9 mouse cellular contexts compared by ENCODE assay signal in the genomic region with DNA sequence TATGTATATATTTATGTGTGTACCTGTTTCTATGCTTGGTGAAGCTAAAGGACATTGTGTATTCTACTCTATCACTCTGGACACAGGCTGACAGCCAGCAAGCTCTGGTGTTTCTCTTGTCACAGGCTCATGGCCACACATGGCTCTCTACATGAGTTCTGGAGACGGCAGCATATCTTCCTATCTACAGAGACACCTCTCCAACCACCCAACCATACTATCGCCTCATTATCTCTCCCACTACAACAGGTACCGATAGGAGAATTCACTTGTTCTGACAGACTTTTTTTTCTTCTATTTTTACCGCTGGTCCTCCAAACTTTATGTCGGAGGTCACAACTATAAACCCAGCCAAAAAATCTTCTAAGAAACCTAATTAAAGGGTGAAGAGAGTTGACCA. TPM values are rescaled to one million over a fixed set of nuclear protein-coding genes. Genes with fewer than 3 reads are reported as not detected.
DNase-seq lines count a peak whose midpoint lies in the region; ATAC-seq and TF ChIP-seq lines count a peak whose summit lies in the region.
"Had no signal": no experiment of that assay in that cellular context is flagged by ENCODE, and none has a peak within 500 bp of the region (broad histone marks: within the 10 kb centered on the region; RNA-seq: fewer than 3 reads in every experiment).

No protein-coding gene starts in this region.

- peak overlapping the region; percentile 42; the same call in 1 of the 2 replicates for H3K9ac ChIP-seq in kidney, embryonic 16.5 days (replicated peaks; ENCODE audit: low read length)
- peak overlapping the region; percentile 80; the same call in 1 of the 2 replicates for H3K9ac ChIP-seq in embryonic facial prominence, embryonic 13.5 days
- no peak overlapping the region for H3K9ac ChIP-seq in intestine, postnatal 0 days (ENCODE audit: low read depth, low read length)
- no peak overlapping the region for H3K9ac ChIP-seq in neural tube, embryonic 12.5 days

- H3K27ac ChIP-seq in kidney, embryonic 16.5 days (ENCODE audit: low read length), result peak overlapping the region; percentile 51; the same call in 1 of the 2 replicates
- H3K27ac ChIP-seq in embryonic facial prominence, embryonic 13.5 days, result no peak overlapping the region
- H3K27ac ChIP-seq in intestine, postnatal 0 days (ENCODE audit: low read depth, low read length), result no peak overlapping the region
- no peak overlapping the region for H3K27ac ChIP-seq in neural tube, embryonic 12.5 days

- no peak for TF ChIP-seq CTCF in intestine, postnatal 0 days (IDR thresholded peaks at IDR 0.05; ENCODE audit: low read depth)

- H3K9me3 ChIP-seq in kidney, embryonic 16.5 days (ENCODE audit: low read length), result no peaks in the 10 kb centered on the region
- no peaks in the 10 kb centered on the region for H3K9me3 ChIP-seq in embryonic facial prominence, embryonic 13.5 days
- H3K9me3 ChIP-seq in intestine, postnatal 0 days (ENCODE audit: control insufficient read depth), result no peaks in the 10 kb centered on the region
- H3K9me3 ChIP-seq in neural tube, embryonic 12.5 days, result no peaks in the 10 kb centered on the region

- H3K4me2 ChIP-seq in kidney, embryonic 16.5 days (replicated peaks; ENCODE audit: low read depth, low read length), result peak overlapping the region; percentile 83
- peak overlapping the region; percentile 63 for H3K4me2 ChIP-seq in embryonic facial prominence, embryonic 13.5 days
- peak overlapping the region; percentile 89 for H3K4me2 ChIP-seq in intestine, postnatal 0 days (replicated peaks; ENCODE audit: low read depth)
- H3K4me2 ChIP-seq in neural tube, embryonic 12.5 days (replicated peaks), result peak overlapping the region; percentile 78

- peak overlapping the region; percentile 75 for H3K4me3 ChIP-seq in kidney, embryonic 16.5 days (ENCODE audit: low read length)
- peak overlapping the region; percentile 67 for H3K4me3 ChIP-seq in embryonic facial prominence, embryonic 13.5 days
- H3K4me3 ChIP-seq in intestine, postnatal 0 days (ENCODE audit: low read depth, low read length), result no peak overlapping the region
- no peak overlapping the region for H3K4me3 ChIP-seq in neural tube, embryonic 12.5 days

- peaks cover 7% of the 10 kb centered on the region for H3K4me1 ChIP-seq in kidney, embryonic 16.5 days (ENCODE audit: insufficient read depth, low read length)
- H3K4me1 ChIP-seq in embryonic facial prominence, embryonic 13.5 days, result peaks cover 14% of the 10 kb centered on the region
- peaks cover 4% of the 10 kb centered on the region; the same call in 1 of the 2 replicates for H3K4me1 ChIP-seq in intestine, postnatal 0 days (replicated peaks; ENCODE audit: control insufficient read depth, insufficient read depth, low read length)
- peaks cover 8% of the 10 kb centered on the region for H3K4me1 ChIP-seq in neural tube, embryonic 12.5 days

- WGBS in kidney, embryonic 16.5 days, result 70% methylated on average over 5 of the region's 5 CpGs
- 90% methylated on average over 5 of the region's 5 CpGs for WGBS in embryonic facial prominence, embryonic 13.5 days
- 73% methylated on average over 5 of the region's 5 CpGs for WGBS in intestine, postnatal 0 days
- WGBS in neural tube, embryonic 12.5 days, result 88% methylated on average over 5 of the region's 5 CpGs

- H3K36me3 ChIP-seq in kidney, embryonic 16.5 days (ENCODE audit: insufficient read depth, low read length), result peaks cover 7% of the 10 kb centered on the region; the same call in 1 of the 2 replicates
- peaks cover 11% of the 10 kb centered on the region for H3K36me3 ChIP-seq in embryonic facial prominence, embryonic 13.5 days
- H3K36me3 ChIP-seq in intestine, postnatal 0 days (ENCODE audit: control insufficient read depth, insufficient read depth), result no peaks in the 10 kb centered on the region
- H3K36me3 ChIP-seq in neural tube, embryonic 12.5 days, result peaks cover 10% of the 10 kb centered on the region

- DNase-seq in kidney, adult 9 months, result no peak
- no peak for DNase-seq in adrenal gland, postnatal 36 days
- DNase-seq in ovary, adult 18-20 months (ENCODE audit: low spot score), result no peak
- DNase-seq in frontal cortex, postnatal 36 days (ENCODE audit: low spot score in 2 of 2), result no peak
- DNase-seq: cerebellum, adult 11-12 months had no signal

- no peak for ATAC-seq in kidney, embryonic 16.5 days (ENCODE audit: low FRiP score, low TSS enrichment)
- ATAC-seq in embryonic facial prominence, embryonic 13.5 days (ENCODE audit: insufficient number of reproducible peaks, insufficient read depth, low FRiP score, low TSS enrichment, low read depth), result no peak
- no peak for ATAC-seq in intestine, postnatal 0 days
- ATAC-seq in neural tube, embryonic 12.5 days (ENCODE audit: low FRiP score, low read depth), result no peak

- no peaks in the 10 kb centered on the region for H3K27me3 ChIP-seq in kidney, embryonic 16.5 days (ENCODE audit: insufficient read depth, low read length)
- H3K27me3 ChIP-seq in embryonic facial prominence, embryonic 13.5 days, result no peaks in the 10 kb centered on the region
- no peaks in the 10 kb centered on the region for H3K27me3 ChIP-seq in intestine, postnatal 0 days (replicated peaks; ENCODE audit: control insufficient read depth, insufficient read depth, low read length)
- H3K27me3 ChIP-seq in neural tube, embryonic 12.5 days (replicated peaks), result no peaks in the 10 kb centered on the region

RNA-seq across cellular contexts. Expression of a gene that starts 9.7 kb away (rescaled TPM):
- 32.1 and 33.3 TPM in 2 replicates for polyA plus RNA-seq in kidney, embryonic 16.5 days (2015; fragmentation: Nextera tagmentation; extraction: Ambion mirVana)
- polyA plus RNA-seq in embryonic facial prominence, embryonic 13.5 days (2015; fragmentation: Nextera tagmentation; extraction: Ambion mirVana), result 34.8 and 35.8 TPM in 2 replicates
- 5.7 and 6.4 TPM in 2 replicates for polyA plus RNA-seq in intestine, postnatal 0 days (2015; fragmentation: Nextera tagmentation; extraction: Ambion mirVana)
- 37.1 and 38.3 TPM in 2 replicates for polyA plus RNA-seq in neural tube, embryonic 12.5 days (2016; fragmentation: Nextera tagmentation; extraction: Ambion mirVana)
- total RNA-seq in adrenal gland, postnatal 36 days (2021), result 10 to 100 TPM; 13.1 to 15.4 TPM

RNA-seq across cellular contexts. Expression of a gene that starts 23.9 kb away (rescaled TPM):
- polyA plus RNA-seq in kidney, embryonic 16.5 days (2015; fragmentation: Nextera tagmentation; extraction: Ambion mirVana), result 96.0 and 101 TPM in 2 replicates
- polyA plus RNA-seq in embryonic facial prominence, embryonic 13.5 days (2015; fragmentation: Nextera tagmentation; extraction: Ambion mirVana), result 81.4 and 93.3 TPM in 2 replicates
- 41.9 and 45.4 TPM in 2 replicates for polyA plus RNA-seq in intestine, postnatal 0 days (2015; fragmentation: Nextera tagmentation; extraction: Ambion mirVana)
- polyA plus RNA-seq in neural tube, embryonic 12.5 days (2016; fragmentation: Nextera tagmentation; extraction: Ambion mirVana), result 89.5 and 90.2 TPM in 2 replicates
- total RNA-seq in adrenal gland, postnatal 36 days (2021), result 100 to 1,000 TPM; 113 to 115 TPM

RNA-seq across cellular contexts. Expression of a gene that starts 24.5 kb away (rescaled TPM):
- 81.5 and 88.1 TPM in 2 replicates for polyA plus RNA-seq in kidney, embryonic 16.5 days (2015; fragmentation: Nextera tagmentation; extraction: Ambion mirVana)
- polyA plus RNA-seq in embryonic facial prominence, embryonic 13.5 days (2015; fragmentation: Nextera tagmentation; extraction: Ambion mirVana), result 81.2 and 90.4 TPM in 2 replicates
- polyA plus RNA-seq in intestine, postnatal 0 days (2015; fragmentation: Nextera tagmentation; extraction: Ambion mirVana), result 28.1 and 30.0 TPM in 2 replicates
- polyA plus RNA-seq in neural tube, embryonic 12.5 days (2016; fragmentation: Nextera tagmentation; extraction: Ambion mirVana), result 108 and 113 TPM in 2 replicates
- total RNA-seq in adrenal gland, postnatal 36 days (2021), result 10 to 100 TPM; 52.4 to 54.8 TPM

RNA-seq across cellular contexts. Expression of a gene that starts 31.6 kb away (rescaled TPM):
- 207 and 214 TPM in 2 replicates for polyA plus RNA-seq in kidney, embryonic 16.5 days (2015; fragmentation: Nextera tagmentation; extraction: Ambion mirVana)
- 367 and 452 TPM in 2 replicates for polyA plus RNA-seq in embryonic facial prominence, embryonic 13.5 days (2015; fragmentation: Nextera tagmentation; extraction: Ambion mirVana)
- polyA plus RNA-seq in intestine, postnatal 0 days (2015; fragmentation: Nextera tagmentation; extraction: Ambion mirVana), result 32.6 and 34.6 TPM in 2 replicates
- polyA plus RNA-seq in neural tube, embryonic 12.5 days (2016; fragmentation: Nextera tagmentation; extraction: Ambion mirVana), result 277 and 281 TPM in 2 replicates
- 10 to 100 TPM; 11.8 to 15.0 TPM for total RNA-seq in adrenal gland, postnatal 36 days (2021)

RNA-seq across cellular contexts. Expression of a gene that starts 31.6 kb away (rescaled TPM):
- polyA plus RNA-seq in kidney, embryonic 16.5 days (2015; fragmentation: Nextera tagmentation; extraction: Ambion mirVana), result not detected in 2 replicates
- not detected in 2 replicates for polyA plus RNA-seq in embryonic facial prominence, embryonic 13.5 days (2015; fragmentation: Nextera tagmentation; extraction: Ambion mirVana)
- not detected in 2 replicates for polyA plus RNA-seq in intestine, postnatal 0 days (2015; fragmentation: Nextera tagmentation; extraction: Ambion mirVana)
- polyA plus RNA-seq in neural tube, embryonic 12.5 days (2016; fragmentation: Nextera tagmentation; extraction: Ambion mirVana), result not detected in 2 replicates
- total RNA-seq in adrenal gland, postnatal 36 days (2021), result not detected

Comparison
In these comparisons a context has a peak if more than half of its experiments do, and no peak if none do; other contexts are left out.
1. H3K4me3 ChIP-seq: peak in kidney, embryonic 16.5 days (single experiment) and embryonic facial prominence, embryonic 13.5 days (single experiment); none in intestine, postnatal 0 days (single experiment) and neural tube, embryonic 12.5 days (single experiment).
2. H3K9ac ChIP-seq: peak in kidney, embryonic 16.5 days (single experiment) and embryonic facial prominence, embryonic 13.5 days (single experiment); none in intestine, postnatal 0 days (single experiment) and neural tube, embryonic 12.5 days (single experiment).
3. Peak in every context shown above with its lines, with median percentiles within 50 percentile points of each other: H3K4me2 ChIP-seq.